Mouse (Mus musculus): ENCODE measurements around the gene Myo1d. TPM values are rescaled to one million over a fixed set of nuclear protein-coding genes. Genes with fewer than 3 reads are reported as not detected.
A peak's percentile ranks its signal among the peaks of the same experiment; 100 is the strongest.

Myo1d gene
- total RNA-seq, 1 experiment from 2014 or later: 82.4 TPM

GRCm38 (mm10) chr11:80503726-80504452 is 275.9 kb downstream of the Myo1d start:
- no peak for DNase-seq

DNA sequence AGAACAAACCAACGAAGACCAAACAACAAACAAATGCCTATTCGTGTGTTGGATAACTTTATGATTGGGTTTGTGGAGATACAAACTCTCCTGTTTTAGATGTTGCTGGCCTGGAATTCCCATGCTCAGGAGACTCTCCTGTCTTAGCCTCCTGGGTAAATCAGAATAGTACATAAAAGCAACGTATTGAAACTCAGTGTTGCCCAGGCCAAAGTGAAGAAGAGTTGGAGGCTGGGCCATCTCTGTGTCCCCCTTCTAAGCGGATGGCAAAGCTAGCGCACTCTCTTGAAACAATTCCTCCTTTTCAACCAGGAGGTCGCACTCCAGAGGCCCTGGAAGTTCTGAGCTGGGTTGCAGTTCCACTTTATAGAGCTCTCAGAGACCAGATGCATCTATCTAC is 276.5 kb downstream of the Myo1d start:
- DNase-seq: no peak

GRCm38 (mm10) chr11:80499550-80499952 is 280.3 kb downstream of the Myo1d start:
- no peak for DNase-seq

DNA sequence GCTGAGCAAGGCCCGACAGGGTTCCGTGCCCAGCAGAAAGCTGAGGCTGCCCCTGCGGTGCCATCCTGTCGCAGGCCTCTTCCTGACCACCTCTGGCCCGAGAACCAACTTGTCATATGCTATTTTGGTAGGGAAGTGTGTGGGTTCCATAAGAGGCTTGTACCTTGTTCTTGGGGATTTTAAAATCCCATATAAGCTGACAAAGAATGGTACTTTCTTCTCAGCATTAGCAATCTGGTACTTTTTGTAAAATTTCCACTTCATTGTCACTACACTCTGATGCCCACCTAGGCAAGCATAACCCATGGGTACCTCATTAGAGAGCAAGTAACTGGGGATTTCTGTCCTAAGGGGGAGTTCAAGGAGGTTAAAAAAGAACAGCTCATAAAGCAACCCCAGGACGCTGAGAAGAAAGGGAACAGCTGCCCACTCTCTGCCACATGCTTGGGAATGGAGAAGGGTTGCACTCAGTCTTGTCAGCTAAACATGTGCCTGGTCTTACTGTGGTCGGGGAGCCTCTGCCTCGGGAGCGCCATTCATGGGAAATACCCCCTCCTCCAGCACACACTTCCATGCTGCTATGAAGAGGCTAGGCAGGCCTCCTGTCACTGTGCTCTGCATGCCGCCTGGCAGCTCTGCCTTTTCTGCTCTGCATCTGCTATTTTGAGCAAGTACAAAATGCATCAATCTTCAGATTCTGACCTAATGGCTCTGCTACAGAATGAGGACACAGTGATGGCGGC is 281.3 kb downstream of the Myo1d start:
- DNase-seq: no peak

GRCm38 (mm10) chr11:80497225-80497919 is 282.5 kb downstream of the Myo1d start:
- DNase-seq: no peak

GRCm38 (mm10) chr11:80496640-80497039 is 283.2 kb downstream of the Myo1d start:
- no peak for DNase-seq

GRCm38 (mm10) chr11:80495972-80496371 is 283.9 kb downstream of the Myo1d start:
- no peak for DNase-seq

DNA sequence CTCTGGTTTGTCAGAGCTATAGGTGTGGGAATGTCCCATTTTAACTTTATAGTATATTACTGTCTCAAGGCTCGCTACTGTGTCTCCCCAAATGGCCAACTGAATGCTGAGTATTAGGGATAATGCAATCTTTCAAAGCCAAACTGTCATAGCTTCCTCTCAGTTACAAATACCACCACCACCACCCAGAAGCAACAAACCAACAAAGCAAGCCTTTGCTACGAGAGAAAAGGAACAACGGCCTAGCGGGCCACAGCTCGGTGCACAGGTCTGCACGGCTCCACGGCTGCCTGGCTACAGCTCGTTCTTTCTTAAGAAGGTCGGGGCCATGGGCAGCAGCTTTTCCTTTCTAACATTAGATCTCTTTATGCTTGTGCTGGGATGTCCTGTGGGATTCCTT is 285.0 kb downstream of the Myo1d start:
- no peak for DNase-seq

GRCm38 (mm10) chr11:80493186-80493585 is 286.6 kb downstream of the Myo1d start:
- DNase-seq: no peak

- DNase-seq: no peak
These were observed 289.0 kb downstream of the Myo1d start for GRCm38 (mm10) chr11:80490831-80491230.

GRCm38 (mm10) chr11:80489882-80490196 is 290.0 kb downstream of the Myo1d start:
- no peak for DNase-seq

DNA sequence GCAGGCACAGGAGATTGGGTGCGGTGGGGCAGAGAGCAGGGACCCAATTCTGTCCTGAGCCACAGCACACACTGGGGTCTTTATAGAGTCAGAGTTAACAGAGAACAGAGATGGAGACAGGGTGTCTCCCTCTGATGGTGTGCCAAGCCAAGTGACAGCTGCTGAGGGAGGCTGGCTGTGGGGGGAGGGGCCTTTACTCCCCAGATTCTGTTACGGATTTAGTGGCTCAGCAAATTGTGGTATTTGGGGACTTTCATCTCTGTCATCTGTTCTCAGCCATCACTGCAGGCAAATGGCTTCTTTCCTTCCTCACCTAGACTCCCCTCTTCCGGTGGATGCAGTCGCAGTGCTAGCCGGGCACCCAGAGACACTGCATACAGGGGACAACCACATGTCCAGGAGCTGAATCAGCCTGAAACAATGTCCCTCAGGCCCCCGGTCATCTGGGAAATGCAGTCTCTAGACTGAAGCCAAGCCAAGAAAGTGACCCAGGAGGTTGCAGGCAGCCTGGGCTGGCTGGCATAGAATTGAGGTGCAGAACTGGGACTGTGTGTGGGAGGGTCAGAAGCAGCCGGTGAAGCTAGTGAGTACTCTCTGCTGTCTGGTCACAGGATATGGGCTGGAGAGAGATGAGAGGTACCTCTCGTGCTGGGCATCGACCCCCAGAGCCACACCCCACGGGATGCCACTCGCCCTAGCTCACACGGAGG is 290.5 kb downstream of the Myo1d start:
- DNase-seq: no peak

DNA sequence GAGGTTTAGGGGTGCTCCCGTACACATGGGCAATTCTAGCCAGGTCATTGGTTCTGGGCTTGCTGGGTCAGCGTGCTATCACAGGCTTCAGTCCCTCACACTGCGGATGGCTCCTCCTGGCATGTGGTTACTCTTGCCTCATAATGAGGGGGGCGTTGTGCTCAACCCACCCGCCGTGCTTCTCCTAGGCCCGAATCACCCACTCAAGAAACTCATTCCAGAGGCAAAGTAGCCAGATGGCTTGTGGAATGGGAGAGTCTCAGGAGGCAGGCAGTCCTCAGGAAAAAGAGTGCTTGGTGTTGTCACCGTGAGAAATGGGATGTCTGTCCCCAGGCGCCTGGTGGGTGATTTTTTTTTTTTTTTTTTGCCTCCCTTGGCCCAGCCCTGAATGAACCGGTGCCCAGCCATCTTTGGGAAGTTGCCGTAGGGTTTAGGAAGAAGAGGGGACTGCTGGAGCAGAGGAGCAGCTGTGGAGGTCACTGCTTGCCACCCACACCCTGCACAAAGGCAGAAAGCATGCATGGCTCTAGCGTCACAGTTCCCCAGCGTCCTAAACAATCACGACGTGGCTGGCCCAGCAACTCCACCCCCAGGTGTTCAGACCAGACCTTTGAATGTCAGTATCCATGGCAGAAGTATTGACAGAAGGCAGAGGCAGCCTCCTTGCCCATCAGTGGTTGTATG is 291.8 kb downstream of the Myo1d start:
- DNase-seq: no peak

DNA sequence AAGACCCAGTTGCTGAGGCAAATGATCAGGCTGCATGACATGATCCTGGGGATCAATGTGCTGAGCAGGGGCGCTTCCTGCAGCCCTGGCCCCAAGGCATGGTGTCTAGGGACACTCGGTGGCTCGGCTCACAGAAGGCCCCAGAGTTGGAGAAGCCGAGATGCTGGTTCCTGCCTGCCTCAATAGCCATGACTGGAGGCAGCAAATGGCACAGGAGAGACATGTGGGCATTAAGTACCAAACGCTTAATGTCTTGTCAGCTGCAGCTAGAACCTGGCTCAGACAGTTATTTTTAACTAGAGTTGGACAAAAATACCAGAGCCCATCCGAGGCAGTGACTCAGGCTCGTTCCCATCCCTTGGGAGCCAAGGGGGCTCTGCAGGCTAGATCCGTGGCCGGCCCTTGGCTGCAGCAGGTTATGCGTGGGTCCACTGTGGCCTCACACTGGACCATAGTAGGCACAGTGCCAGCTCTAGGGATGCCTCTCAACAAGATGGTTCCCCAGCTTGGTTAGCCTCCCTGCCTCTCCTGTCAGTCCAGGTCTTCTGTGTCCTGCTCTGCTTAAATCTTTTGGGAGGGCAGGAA is 294.1 kb downstream of the Myo1d start:
- no peak for DNase-seq

- DNase-seq: no peak
These were observed 294.7 kb downstream of the Myo1d start for GRCm38 (mm10) chr11:80485120-80485551.

DNA sequence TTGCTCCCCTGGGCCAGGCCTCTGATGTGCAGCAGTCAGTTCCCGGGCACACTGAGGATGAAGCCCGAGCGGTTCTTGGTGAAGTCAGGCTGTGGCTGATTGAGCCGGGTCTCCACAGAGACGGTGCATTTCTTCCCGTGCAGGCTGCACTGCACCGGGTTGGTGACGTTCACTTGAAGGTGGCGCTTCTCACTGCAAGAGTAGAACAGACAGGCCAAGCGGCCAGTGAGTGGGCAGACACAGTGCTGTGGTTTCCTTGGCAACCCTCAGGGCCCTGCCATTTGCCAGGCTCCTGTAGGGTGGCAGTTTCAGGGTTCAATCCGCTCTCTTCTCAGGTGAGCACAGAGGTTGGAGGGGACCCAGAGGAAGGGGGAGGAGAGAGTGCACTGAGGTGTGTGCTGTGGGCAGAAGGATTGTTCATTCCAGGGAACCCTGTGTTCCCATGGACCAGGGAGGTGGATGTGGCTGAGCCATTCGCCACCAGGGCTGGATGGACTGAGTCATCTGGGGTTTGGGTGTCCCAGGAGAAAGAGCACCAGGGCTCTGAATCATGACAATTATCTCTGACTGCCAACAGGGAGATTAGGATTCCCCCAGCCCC is 295.5 kb downstream of the Myo1d start:
- DNase-seq: peak; percentile 34

DNA sequence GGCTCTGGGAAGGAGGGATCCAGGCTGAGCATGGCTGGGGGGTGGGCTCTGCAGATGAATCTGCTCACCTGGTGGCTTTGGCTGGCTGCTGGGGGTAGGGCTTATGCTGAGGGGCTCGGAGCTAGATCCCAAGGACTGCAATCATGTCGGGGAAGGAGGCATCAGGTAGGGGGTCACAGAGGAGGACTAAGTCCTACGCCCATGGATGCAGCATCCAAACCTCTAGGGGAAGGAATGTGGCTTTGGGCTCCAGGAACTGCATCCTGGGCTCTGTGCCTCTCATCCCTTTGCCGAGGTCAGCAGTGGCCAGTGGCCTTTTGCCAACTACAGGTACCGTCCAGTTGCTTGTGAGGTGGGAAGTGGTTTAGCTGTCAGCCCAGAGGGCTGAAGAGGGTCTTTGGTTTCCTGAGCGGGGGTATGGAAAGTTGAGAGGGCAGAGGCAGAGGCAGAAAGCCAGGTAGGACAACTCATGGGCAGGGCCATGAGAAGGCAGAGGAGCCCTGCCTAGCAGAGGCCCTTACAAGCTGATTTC is 296.2 kb downstream of the Myo1d start:
- no peak for DNase-seq

- DNase-seq: no peak
These were observed 296.9 kb downstream of the Myo1d start for GRCm38 (mm10) chr11:80482921-80483320.

- no peak for DNase-seq
These were observed 297.5 kb downstream of the Myo1d start for GRCm38 (mm10) chr11:80482347-80482746.

DNA sequence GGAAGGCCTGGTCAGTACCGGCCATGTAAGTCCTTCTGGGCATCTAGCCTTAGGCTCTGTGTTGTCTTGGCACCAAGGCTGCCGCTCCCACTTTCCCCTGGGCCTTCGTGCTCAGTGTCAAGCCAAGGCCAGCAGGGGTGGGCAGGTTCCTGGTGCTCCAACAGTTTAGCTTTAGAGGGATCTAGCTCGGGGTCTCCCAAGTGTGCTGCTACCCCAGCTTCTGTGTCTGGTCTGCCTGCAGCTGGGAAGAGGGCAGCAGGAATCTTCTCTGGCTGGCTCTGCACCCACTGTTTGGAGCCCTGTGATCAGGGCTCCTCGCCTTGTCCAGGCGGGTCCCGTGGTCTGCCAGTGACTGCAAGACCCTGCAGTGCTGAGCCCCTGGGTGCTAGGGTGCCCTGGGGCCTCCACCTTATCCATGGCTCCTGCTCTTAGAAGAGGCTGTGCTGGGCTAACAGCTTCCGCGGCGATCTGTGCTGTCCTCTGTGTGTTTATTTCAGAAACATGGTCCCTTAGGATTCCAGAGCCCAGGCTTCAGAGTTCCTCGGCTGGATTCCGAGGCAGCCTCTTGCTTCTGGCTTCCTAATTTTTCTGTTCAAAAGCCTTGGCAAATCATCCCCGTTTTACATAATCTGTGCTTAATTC is 298.3 kb downstream of the Myo1d start:
- DNase-seq: no peak
